Mouse (Mus musculus) heart, adult 11 months (tissue): ENCODE results near the gene Amotl1.
"Not testable (repeated sequence)": the region's sequence is repeated elsewhere in the genome, so short reads cannot be mapped to it uniquely, and the experiment has no call there.

Experiments used
- DNase-seq: peaks from one replicate; pipeline ENCODE4 v3.0.0; 2022

Amotl1 gene

DNA sequence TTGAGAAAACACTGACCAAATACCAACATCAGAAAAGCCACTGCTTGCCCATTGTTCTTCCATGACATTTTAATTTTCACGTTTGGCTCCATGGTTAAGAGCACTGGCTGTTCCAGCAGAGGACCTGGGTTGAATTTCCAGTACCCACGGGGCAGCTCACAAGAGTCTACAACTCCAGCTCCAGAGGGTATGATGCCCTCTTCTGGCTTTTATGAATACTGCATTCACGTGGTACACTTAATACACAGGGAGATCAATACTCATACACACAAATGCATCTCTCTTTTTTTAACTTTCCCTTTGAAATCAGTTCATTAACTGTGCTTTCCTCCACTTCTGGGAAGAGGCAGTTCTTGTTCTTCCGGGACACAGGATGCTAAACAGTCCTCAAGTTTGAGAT lies 41.4 kb downstream of the Amotl1 start:
- DNase-seq, result no peak

DNA sequence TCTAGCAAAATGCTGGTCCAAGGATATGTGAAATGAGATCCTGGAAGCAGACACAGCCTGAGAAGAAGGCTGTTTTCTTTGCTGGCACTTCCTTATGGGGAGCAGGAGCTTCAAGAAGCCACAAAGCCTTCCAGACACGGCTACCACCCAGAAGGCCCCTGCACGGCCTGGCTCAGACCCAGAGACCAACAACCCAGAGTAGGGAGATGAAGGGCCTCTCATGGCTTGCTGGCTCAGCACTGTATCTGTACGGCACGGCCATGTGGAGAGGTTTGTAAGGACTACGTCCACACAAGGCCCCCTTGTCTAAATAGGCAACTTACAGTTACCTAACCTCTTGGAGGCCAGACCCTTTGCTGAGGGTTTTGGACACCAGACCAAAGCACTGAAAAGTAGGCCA lies 45.1 kb downstream of the Amotl1 start:
- DNase-seq, result no peak

DNA sequence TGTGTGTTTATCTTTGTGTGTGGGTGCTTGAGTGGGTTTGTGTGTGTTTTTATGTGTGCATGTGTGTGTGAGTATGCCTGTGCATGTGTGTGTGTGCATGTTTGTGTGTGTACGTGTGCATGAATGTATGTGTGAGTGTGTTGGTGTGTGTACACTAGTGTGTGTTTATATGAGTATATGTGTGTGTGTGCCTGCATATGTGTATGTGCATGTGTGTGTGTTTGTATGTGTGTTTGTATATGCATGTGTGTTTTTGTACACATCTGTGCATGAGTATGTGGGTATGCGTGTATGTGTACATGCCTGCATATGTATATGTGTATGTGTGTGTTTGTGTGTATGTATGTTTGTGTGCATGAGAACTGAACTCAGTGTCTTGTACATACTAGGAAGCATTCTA lies 46.7 kb downstream of the Amotl1 start:
- DNase-seq, result no peak

DNA sequence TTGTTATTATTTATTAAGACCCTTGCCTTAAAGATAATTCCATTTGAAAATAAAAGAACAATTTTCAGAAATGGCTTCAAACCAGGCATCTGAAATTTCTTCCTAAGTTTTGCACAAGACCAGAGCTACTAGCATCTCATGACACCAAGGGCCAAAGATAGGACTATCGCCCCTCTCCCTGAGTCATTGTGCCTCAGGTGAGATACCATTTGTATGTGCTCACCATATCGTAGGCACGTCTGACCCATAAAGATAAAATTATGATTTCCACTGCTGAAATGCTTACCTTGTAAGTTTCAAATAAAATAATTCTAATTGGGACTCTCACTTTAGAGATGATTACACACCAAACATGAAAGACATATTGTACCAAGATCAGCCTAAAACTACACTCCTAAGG lies 47.4 kb downstream of the Amotl1 start:
- DNase-seq, result no peak

DNA sequence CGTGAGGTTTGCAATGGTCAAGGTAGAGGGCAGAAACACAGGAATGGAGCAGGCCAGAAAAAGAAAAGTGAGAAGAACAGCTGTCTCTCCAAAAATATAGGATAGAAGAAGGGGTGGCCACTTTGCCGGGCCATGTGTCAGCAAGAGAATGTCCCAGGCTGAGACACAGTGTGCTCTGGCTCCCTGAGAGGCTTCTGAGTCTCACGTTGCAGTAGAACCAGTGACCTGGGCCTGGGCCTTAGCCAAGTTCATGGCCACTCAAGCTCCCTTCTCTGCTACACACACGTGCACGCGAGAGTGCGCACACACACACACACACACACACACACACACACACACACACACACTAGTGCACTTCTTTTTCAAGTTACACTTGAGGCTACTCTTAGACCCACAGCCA lies 48.0 kb downstream of the Amotl1 start:
- DNase-seq, result no peak

DNA sequence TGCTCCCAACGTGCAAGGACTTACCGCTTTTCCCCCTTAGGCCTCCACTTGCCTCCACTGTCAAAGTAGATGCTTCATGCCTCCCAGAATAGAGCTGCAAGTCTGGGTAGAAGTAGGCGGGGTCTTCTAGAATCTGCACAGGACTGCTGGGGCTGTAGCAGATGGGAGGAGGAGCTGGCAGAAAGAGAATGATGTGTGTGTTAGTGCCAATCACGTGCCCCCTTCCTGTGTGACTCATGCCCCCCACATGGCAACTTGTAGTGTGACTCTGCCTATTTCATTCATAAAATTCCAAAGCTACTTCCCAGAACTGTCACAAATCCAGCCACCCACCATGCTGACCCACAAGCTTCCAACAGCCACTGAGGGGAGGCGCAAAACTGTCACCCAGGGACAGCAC lies 48.4 kb downstream of the Amotl1 start:
- no peak for DNase-seq

DNA sequence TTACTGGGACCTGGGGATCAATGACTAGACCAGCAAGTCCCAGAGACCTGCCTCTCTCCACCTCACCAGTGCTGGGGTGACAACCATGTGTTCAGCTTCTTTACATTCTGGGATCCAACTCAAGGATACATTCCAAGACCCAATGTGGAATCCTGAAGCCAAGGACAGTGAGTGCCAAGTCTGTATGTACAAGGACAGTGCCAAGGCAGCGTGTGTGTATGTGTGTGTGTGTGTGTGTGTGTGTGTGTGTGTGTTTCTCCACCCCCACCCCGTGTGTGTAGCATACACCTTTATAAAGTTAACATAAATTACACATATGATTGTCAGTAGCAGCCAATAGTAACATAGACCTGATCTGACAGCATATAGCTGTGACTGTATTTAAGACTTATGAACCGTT lies 49.0 kb downstream of the Amotl1 start:
- no peak for DNase-seq

DNA sequence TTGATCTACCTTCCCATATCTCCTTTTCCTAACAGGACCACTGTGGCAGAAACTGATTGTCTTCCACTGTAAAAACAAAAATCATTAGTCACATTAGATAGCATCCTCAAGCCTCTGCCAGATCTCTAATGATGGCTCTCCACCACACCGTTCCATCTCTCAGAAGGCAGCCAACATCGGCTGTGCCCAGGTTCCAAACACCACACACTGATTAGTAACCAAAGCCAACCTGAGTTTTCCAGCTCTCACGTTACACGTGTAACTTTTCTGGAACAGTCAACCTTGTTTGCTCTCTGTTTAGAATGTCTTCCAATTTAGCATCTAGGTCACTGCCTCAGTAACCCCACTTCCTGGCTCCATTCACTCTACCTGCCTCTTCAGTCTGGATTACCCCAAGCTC lies 51.0 kb downstream of the Amotl1 start:
- DNase-seq, result no peak

DNA sequence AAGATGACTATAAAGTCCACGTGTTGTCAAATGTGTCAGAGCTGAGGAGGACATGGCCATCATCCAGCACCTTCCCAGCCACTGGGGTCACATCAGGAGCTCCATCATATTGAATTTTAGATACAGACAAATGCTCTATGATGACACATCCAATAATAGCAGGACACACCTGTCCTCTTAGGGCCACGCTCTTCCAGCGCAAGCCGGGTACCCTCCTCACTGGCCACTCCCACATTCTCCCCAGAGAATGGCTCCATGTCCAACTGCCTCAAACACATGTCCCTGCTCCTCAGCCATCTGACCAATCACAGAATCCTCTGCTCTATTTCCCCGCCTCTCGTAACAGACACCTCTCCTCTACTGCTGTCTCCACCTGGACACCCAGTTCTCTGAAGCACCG lies 54.2 kb downstream of the Amotl1 start:
- no peak for DNase-seq

DNA sequence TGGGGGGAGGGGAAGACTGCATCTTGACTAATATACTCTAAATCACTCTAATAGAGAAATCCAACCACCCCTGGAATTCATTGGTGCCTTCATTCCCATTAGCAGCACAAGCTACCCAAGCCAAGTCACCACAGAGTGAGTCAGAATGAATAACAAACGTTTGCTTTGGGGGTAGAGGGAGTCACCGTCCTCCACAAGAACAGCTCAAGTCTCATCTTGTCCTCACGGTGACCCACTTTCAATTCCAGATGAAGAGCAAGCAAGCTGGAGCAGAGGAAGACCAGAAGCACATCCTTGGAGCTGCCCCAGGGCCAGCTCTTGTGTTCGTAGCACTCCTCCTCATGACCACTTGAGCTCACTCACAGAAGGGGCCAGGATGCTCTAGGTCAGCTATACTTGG lies 56.2 kb downstream of the Amotl1 start:
- no peak for DNase-seq

DNA sequence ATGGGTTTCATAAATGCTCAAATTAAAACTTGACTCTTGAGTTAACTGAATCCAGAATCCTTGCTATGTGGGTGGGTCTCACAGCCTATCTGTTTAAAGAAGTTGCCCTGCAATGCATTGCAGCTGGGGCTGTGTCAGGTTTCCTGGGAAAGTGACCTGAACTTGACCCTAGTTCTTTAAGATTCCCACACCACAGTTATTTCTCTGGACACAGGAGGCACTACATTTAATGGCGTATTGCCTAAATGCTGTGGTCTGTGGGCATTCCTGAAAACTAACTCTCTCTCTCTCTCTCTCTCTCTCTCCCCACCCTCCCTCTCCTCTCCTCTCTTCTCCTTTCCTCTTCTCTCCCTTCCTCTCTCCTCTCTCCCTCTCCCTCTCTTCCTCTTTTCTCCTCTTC lies 59.2 kb downstream of the Amotl1 start:
- no peak for DNase-seq

DNA sequence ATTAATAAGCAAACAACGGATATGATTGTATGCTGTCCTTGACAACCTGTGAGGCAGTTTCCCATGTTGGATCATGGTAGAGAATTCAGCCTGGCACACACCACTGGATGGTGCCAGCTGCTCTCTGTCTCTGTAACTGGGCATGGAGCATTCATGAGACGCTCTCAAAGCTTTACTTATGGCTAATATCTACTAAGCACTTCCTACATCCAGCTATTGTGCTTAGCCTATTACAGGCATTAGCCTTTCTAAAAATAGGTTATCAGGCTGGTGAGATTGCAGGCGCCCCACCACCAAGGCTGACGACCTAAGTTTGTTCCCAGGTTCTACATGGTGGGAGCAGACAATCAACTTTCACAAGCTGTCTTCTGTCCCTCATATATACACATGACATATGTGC lies 65.9 kb downstream of the Amotl1 start:
- DNase-seq, result no peak

DNA sequence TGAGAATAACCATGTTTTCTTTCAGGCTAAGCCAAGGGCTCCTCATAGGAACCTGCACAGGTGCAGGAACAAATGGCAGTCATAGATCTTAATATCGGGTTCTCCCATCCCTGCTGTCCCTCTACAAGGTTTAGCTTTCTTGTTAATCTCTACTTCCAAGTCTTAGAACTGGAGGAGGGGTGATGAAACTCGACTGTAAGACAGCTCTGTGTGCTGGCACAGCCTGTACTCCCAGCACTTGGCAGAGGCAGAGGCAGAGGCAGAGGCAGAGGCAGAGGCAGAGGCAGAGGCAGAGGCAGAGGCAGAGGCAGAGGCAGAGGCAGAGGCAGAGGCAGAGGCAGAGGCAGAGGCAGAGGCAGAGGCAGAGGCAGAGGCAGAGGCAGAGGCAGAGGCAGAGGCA lies 68.5 kb downstream of the Amotl1 start:
- not testable (repeated sequence) for DNase-seq

DNA sequence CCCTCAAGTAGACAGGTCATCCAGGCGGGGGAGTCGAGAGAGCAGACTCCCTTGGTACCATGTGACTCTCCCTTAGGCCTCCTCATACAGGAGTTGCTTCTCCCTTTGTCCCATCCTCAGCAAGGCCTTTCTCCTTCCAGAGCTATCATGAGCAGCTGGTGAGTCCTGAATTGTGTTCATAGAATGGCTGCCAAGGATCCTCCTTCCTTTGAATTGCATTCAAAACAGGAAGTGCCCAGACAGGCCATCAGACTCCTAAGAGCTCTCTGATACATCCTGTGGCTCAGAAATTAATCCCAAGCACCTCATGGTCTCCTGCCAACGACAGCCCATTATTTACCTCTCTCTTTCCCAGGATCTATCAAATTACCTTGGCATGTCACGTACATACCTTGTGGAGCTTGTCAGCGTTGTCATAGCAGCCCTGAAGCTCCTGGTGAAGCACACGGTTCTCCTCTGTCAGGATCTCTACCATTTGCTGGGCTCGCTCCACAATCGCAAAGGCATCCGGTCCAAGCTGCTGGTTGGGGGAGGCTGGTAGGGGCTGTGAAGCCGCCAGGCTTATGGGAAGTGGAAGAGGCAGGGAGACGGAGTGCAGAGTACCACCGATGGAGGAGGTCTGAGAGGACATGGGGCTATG lies 70.0 kb downstream of the Amotl1 start:
- peak; percentile 91 for DNase-seq

DNA sequence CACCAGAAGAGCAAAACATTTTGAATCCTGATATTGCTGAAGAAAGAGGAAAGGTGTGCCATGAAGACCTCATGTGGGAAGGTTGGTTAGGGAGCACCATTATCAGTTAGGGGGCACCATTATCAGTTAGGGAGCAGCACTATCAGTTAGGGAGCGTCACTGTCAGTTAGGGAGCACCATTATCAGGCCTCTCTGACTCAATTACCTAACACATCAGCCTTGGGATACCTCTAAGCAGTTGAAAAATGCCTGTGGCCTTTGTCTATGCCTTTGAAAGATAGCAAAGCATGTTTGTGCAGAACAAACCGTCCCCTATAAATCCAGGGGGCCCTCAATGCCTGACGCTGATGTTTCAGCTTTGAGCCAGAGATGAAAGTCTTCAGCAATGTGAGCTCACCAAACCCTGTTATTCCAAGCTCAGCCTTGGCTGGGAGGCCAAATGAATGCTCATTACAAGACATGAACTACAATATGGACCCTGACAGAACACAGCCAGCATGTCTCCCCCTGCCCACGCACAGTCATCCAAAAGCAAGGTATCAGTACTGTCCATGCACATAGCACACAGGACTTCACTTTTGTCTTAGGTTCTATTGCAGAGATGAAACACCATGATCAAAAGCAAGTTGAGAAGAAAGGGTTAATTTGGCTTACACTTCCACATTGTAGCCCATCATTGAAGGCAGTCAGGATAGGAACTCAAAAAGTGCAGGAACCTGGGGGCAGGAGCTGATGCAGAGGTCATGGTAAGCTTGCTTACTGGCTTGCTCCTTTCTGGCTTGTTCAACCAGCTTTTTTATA lies 75.5 kb downstream of the Amotl1 start:
- peak; percentile 79 for DNase-seq

DNA sequence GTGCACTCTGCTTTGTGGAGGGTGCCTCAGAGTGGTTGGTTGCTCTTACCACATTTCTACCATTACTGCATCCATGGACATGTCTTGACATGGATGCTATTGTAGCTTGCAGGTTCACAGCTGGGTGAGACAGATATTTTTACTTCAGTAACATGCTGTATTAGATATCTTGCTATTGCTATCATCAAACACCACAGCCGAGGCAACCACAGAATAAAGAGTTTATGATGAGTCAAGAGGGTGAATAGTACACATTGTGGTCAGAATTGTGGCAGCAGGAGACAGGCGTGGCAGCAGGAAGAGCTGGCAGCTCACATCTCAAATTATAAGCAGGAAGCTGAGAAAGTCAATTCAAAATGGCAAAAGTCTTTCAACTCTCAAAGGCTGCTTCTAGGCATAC lies 76.4 kb downstream of the Amotl1 start:
- DNase-seq, result no peak

DNA sequence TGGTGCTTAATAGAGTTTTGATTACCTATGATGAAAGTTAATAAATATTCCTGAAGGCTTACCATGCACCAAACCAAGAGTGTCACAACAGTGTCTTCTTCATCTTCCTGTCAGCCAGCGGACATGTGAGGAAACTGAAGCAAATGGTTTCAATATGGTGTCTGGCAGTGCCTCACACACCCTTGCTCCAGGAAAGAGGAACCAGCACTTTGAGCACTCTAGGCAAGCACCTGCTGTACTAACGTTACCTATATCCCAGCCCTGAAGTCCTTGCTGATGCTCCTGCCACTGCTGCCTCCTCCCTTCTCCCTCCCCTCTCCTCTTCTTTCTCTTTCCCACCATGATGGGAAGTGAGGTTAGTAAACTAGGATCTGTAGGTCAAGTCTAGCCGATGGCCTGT lies 80.4 kb downstream of the Amotl1 start:
- no peak for DNase-seq

DNA sequence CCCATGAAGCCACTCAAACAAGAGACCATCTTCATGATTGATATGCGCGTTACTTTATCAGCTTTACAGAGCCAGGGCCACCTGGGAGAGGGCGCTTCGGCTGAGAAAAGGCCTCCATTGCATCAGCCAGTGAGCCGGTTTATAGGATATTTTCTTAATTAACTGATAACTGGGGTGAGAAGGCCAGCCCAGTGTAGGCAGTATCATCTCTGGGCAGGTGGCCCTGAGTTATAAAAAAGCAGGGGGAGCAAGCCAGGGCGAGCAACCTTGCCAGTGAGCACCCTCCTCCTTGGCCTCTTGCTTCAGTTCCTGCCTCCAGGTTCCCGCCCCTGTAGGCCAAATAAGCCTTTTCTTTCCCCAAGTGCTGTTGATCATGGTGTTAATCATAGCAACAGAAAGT lies 81.5 kb downstream of the Amotl1 start:
- DNase-seq, result peak; percentile 77

DNA sequence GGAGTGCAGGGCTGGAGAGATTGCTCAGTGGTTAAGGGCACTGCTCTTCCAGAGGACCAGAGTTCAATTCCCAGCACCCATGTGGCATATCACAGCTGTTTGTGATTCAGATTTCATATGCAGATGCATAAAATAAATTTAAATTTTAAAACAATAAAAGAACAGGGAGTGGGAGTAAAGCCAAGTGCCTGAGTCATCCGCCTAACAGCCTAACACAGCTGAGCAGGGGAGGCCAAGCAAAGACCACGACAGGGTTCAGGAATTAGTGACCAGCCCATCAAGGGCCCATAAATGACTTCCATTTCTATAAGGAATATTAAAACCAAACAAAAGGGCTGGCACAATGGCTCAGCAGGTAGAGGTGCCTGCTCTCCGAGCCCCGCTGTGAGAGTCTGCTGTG lies 84.3 kb downstream of the Amotl1 start:
- DNase-seq, result no peak

DNA sequence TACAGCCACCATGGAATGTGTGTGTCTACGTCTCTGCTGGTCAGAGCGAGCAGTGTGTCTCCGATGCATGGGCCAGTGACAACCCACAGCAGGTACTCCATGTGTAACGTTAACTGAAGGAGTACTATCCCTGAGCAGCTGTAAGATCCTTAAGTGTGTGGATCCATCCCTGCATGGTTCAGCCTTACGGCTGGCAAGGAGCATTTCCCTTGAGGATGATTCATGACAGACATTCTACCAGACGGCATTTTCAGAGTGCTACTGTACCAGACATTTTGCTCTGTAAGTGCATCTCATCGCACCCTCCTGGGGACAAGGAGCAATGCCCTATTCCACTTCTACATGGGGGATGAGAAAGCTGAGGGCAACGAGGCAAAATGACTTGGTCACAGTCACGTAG lies 84.9 kb downstream of the Amotl1 start:
- DNase-seq, result peak; percentile 65

DNA sequence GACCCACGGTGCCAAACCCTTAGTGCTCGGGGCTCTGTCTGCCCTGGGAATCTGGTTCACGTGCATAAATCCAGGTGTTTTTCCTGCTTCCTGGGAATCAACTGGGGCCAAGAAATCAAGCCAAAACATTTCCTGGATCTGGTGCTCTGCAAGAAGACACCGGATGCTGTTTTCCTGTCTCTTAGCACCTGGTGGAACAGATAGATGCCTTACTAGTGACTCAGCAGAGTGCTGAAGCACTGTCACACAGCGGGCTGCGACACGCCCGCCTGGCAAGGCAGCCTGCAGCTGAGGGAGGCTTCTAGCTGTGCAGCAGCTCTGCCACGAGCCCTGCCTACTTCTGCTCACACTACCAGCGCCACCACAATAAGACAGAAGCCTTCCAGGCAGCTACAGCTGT lies 85.4 kb downstream of the Amotl1 start:
- DNase-seq, result peak; percentile 93

DNA sequence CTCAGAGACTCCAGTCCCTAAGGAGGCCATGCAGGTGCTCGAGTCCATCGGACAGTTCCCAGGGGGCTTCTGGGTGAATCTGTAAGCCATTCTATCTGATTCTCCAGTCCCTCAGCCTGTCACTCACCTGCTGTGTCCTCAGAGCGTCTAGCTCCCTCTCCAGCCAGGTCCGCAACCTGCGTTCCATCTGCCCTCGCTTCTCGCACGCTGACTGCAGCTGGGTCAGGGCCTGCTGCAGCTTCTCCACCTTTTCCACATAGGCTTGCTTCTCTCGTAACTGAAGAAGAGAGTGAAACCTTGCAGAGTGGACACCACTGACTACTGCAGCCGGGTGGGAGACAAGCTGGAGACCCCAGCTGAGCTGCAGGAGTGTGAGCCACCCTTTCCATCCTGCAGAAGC lies 86.5 kb downstream of the Amotl1 start:
- DNase-seq, result peak; percentile 81

DNA sequence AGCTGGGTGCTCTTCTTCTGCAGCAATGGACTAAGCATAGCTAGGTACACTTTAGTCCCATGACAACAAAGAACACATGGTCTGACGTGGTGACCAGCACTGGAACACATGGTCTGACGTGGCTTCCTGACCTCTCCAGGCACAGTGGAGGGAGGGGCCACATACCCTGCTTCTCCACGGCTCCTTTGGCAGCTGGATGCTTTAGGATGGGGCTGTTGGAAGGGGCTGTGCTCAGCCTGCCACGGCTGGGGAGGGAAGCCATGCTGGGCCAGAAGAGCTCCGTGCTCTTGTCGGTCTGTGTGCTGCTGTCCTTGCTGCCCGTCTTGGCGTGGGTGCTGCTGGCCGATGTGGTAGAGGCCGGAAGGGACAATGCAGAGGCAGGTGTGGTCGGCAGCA lies 96.5 kb downstream of the Amotl1 start:
- DNase-seq, result peak; percentile 90

DNA sequence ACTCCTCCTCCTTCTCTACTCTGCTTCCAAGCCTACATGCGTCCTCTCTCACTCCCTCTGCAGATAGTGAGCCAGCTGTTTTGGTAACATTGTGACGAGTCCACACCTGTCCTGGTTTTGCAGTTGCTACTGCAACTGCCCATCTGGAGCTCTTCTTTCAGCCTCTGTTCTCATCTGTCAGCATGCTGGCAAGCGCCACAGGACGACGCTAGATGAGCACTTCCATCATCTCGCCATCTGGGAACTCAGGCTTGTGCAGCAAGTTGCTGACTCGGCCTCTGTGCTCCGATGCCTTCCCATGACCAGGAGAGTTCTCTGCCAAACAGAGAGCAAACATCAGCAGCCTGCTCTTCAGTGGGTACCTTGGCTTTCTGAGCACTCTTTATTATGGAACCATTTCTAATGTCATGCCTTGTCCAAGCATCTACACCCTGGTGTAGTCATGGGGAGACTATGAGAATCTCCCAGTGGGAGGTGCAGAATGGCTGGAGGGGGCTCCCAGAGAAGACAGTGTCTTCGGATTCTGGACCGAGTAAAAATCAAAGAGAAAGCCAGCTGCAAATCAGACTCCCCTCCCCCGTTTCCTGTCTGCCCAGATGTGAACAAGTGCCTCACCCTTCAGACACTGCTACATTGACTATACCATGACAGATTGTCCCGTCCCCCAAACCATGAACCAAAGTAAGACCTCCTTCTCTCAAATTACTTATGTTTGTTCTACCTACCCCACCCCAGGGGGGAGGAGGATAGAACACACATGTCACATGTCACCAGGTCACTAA lies 97.1 kb downstream of the Amotl1 start:
- peak; percentile 94 for DNase-seq
